Mouse (Mus musculus) spleen, adult 2 months (tissue): ENCODE results near the gene Krtap2-4. TPM values are rescaled to one million over a fixed set of nuclear protein-coding genes. Genes with fewer than 3 reads are reported as not detected.

ENCODE experiments used
- DNase-seq, 2 experiments: peaks; one replicate each; pipeline versions ENCODE4 v3.0.0 to v3.0.0-alpha.2; 2012 to 2021; ENCODE audit warnings: low spot score in 2 of 2, low read depth in 1 of 2
- H3K27ac ChIP-seq: fragments of 200-500 bp; 2 replicates; pipeline ENCODE4 v1.5.1; 2012; ENCODE audit warnings: low read length, inconsistent platforms; ENCODE audit not compliant: insufficient read depth
- H3K27me3 ChIP-seq: fragments of 200-500 bp; 2 replicates; pipeline ENCODE4 v1.6.1; 2012; ENCODE audit warnings: mild to moderate bottlenecking, moderate library complexity, low read length, inconsistent platforms; ENCODE audit not compliant: control insufficient read depth, insufficient read depth
- H3K36me3 ChIP-seq: fragments of 200-500 bp; 2 replicates; pipeline ENCODE4 v1.6.1; 2012; ENCODE audit warnings: mild to moderate bottlenecking, low read length, inconsistent platforms; ENCODE audit not compliant: control insufficient read depth, insufficient read depth
- H3K4me1 ChIP-seq: fragments of 200-500 bp; 2 replicates; pipeline ENCODE4 v1.6.1; 2011; ENCODE audit warnings: inconsistent platforms; ENCODE audit not compliant: control insufficient read depth, insufficient read depth, insufficient read length
- H3K4me3 ChIP-seq: fragments of 200-500 bp; 2 replicates; pipeline ENCODE4 v1.5.1; 2011; ENCODE audit warnings: mild to moderate bottlenecking, inconsistent platforms; ENCODE audit not compliant: insufficient read depth, insufficient read length; ENCODE audit errors: extremely low read depth
- CTCF ChIP-seq: fragments of 200-500 bp; IDR thresholded peaks from 2 replicates; pipeline ENCODE4 v1.5.1; 2011; ENCODE audit warnings: mild to moderate bottlenecking, inconsistent platforms; ENCODE audit not compliant: insufficient read depth, insufficient read length, insufficient replicate concordance; ENCODE audit errors: extremely low read depth
- POLR2A ChIP-seq: fragments of 200-500 bp; IDR thresholded peaks from 2 replicates; pipeline ENCODE4 v1.6.1; 2011; ENCODE audit warnings: low read depth, low read length, inconsistent platforms
- WGBS: fragments of 180-500 bp; shearing (Covaris S2); methylation state at CpG from one replicate; pipeline ENCODE4 v1.1.7; 2018; 5-methylcytosine and 5-hydroxymethylcytosine counted together
- polyA plus RNA-seq: library from polyadenylated mRNA; depleted of rRNA; stranded (reverse); fragments of >200 nt; gene quantifications from 2 replicates; pipeline ENCODE4 v1.2.3, GENCODE M21; 2012

The Krtap2-4 gene
- polyA plus RNA-seq, 1 experiment, result not detected

DNA sequence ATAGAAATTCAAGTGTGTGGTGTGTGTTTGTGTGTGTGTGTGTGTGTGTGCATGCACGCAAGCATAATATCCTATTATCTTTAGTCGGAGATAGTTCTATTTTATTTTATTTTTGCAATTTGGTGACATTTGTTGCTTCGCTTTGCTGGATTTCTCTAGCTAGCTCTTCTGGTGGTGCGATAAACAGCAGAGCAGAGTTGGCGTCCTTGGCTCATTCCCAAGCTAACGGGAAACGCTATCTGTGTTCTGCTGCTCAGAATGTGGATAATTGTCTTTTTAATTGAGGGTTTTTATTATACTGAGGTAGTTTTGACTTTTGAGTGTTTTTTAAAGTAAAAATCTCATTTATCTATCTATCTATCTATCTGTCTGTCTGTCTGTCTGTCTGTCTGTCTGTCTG, 29.6 kb downstream of the Krtap2-4 start:
- DNase-seq, result no peak
- TF ChIP-seq POLR2A, result no peak
- TF ChIP-seq CTCF, result no peak
- H3K36me3 ChIP-seq, result no peaks in the 10 kb centered on the region
- WGBS, result 86% methylated on average over 7 of the region's 7 CpGs
- no peaks in the 10 kb centered on the region for H3K4me1 ChIP-seq
- H3K27ac ChIP-seq, result no peak overlapping the region
- H3K27me3 ChIP-seq, result no peaks in the 10 kb centered on the region
- no peak overlapping the region for H3K4me3 ChIP-seq

DNA sequence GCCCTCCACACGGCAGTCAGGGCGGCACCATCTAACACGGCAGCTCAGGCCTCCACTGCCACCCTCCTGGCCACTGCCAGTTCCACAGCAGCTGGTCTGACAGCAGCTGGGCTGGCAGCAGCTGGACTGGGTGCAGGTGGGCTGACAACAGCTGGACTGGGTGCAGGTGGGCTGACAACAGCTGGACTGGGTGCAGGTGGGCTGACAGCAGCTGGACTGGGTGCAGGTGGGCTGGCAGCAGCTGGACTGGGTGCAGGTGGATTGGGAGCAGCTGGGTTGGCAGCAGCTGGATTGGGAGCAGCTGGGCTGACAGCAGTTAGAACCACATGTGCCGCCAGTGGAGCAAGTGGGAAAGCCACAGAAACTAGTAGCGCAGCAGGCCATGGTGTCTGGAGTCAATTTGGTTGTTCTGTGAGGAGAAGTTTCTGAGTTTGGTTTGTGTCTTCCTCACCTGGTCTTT, 31.4 kb downstream of the Krtap2-4 start, which contains the start of gene Krtap1-4:
Krtap1-4 (minus strand) TSS at position 410 of the 460 bp plus-strand sequence.
- no peak within 1 kb of the TSS for H3K27ac ChIP-seq
- no peaks in the 10 kb centered on the region for H3K36me3 ChIP-seq
- H3K4me1 ChIP-seq, result no peaks in the 10 kb centered on the region
- H3K4me3 ChIP-seq, result no peak within 1 kb of the TSS
- TF ChIP-seq CTCF (no peak), POLR2A (no peak)
- 76% methylated on average over 5 of the region's 5 CpGs for WGBS
- no peaks in the 10 kb centered on the region for H3K27me3 ChIP-seq
- no peak for DNase-seq

DNA sequence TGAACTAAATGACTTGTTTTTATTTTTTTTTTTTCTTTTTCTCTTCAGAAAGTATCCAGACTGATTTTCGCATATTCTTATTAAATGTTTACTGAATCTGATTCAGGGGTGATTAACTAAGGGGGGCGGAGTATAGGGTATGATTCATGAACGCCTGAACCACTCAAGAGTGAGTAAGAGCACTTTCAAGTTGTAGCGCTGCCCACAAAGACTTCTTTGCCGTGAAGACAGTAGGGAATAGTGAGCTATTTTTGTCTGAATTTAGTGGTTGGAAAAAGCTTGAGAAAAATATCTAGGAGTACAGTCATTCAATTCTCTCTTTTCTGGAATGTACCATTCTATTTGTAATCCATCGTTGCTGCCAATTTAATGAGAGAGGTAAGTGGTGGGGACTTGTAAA, 33.1 kb downstream of the Krtap2-4 start:
- TF ChIP-seq CTCF, result no peak
- TF ChIP-seq POLR2A, result no peak
- whole genome bisulfite sequencing, result 81% methylated on average over 6 of the region's 6 CpGs
- Histone ChIP-seq H3K36me3 (no peaks in the 10 kb centered on the region), H3K27me3 (no peaks in the 10 kb centered on the region), H3K27ac (no peak overlapping the region), H3K4me3 (no peak overlapping the region), H3K4me1 (no peaks in the 10 kb centered on the region)
- DNase-seq, result no peak

DNA sequence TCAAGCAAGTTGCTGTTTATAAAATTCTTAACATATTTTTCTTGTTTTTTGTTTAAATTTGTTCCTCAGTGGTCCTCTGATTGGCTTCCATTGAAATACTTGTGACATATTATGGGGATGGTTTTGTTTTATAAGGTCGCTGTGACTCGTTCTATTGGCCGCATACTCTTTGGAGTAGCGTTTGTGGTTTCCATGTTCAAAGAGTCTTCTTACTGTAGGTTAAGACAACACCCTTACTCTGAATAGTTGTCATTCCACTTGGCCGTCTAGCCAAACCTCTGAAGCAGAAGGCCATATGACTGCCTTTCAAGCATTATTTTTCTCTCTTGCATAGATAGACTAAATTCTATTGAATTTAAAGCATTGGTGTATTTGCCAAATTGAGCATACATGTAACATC, 33.6 kb downstream of the Krtap2-4 start:
- Histone ChIP-seq H3K4me3 (no peak overlapping the region), H3K4me1 (no peaks in the 10 kb centered on the region), H3K27ac (no peak overlapping the region), H3K36me3 (no peaks in the 10 kb centered on the region), H3K27me3 (no peaks in the 10 kb centered on the region)
- DNase-seq, result no peak
- no peak for TF ChIP-seq CTCF
- TF ChIP-seq POLR2A, result no peak
- WGBS, result 90% methylated on average over 5 of the region's 5 CpGs

DNA sequence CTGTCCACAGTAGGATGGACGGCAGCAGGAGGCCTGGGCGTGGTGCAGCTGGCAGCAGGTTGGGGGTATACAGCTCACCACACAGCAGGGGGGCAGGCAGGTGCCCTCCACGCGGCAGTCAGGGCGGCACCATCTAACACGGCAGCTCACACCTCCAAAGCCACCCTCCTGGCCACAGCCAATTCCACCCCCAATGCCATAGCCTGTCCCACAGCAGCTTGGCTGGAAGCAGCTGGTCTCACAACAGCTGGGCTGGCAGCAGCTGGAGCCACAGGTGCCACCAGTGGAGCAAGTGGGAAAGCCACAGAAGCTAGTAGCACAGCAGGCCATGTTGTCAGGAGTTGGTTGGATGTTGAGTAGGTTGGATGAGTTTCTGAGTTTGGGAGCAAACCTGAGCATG, 34.0 kb downstream of the Krtap2-4 start, which contains the start of gene Krtap1-5:
Krtap1-5 (minus strand) TSS at position 381 of the 400 bp plus-strand sequence.
- Histone ChIP-seq H3K27me3 (no peaks in the 10 kb centered on the region), H3K36me3 (no peaks in the 10 kb centered on the region), H3K4me1 (no peaks in the 10 kb centered on the region), H3K4me3 (no peak within 1 kb of the TSS), H3K27ac (no peak within 1 kb of the TSS)
- no peak for DNase-seq
- TF ChIP-seq POLR2A, result no peak
- no peak for TF ChIP-seq CTCF
- 80% methylated on average over 6 of the region's 6 CpGs for WGBS

DNA sequence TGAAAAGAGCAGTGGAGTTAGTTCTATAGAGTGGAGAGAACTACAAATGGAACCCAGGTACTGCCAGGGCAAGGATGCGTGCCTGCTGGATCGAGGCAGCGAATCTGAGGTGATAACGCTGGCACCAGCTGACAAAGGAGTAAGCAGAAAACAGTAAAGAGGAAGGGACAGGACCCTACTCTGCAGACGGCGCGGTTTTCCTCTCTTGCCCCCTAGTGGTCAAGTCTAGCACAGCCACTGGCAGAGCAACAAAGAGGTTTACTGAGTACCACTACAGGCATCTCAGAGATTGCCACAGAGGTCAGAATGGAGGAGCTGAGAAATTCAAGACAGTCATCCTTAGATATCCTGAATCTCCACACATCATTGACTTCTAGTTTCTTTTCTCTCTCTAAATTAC, 40.5 kb downstream of the Krtap2-4 start:
- Histone ChIP-seq H3K27ac (no peak overlapping the region), H3K36me3 (no peaks in the 10 kb centered on the region), H3K27me3 (no peaks in the 10 kb centered on the region), H3K4me3 (no peak overlapping the region), H3K4me1 (no peaks in the 10 kb centered on the region; the same call in 1 of the 2 replicates)
- no peak for TF ChIP-seq POLR2A
- TF ChIP-seq CTCF, result peak; percentile 53; the same call in 1 of the 2 replicates
- WGBS, result 2% methylated on average over 7 of the region's 7 CpGs
- DNase-seq, result peak in 1 of 2 experiments; percentile 27

DNA sequence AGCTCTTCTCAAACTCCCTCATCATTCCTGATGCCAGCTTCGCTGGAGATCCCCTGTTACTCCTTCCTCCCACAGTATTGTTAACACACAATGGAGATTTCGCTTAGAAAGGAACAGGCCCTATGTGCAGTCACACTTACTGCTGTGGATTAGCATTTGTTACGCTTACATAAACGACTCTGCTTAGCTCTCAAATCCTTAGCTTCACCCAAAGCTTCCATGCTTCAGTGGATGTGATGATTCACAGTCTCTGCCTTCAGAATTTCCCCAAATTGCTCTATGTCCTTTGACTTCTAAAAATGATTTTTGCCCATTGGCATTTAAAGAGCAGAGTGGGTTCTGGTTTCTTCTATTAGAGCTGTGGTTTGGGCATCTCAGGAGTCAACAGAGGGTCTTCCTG, 41.5 kb downstream of the Krtap2-4 start:
- 73% methylated on average over 4 of the region's 4 CpGs for WGBS
- no peaks in the 10 kb centered on the region for H3K36me3 ChIP-seq
- no peak for DNase-seq
- no peak overlapping the region for H3K27ac ChIP-seq
- no peak for TF ChIP-seq CTCF
- TF ChIP-seq POLR2A, result no peak
- H3K4me3 ChIP-seq, result no peak overlapping the region
- no peaks in the 10 kb centered on the region for H3K27me3 ChIP-seq
- no peaks in the 10 kb centered on the region; the same call in 1 of the 2 replicates for H3K4me1 ChIP-seq
